Comparison of ENCODE assay signal across 10 mouse cellular contexts in genomic region chr2:129056597-129056996, GRCm38 (mm10). TPM values are rescaled to one million over a fixed set of nuclear protein-coding genes. Genes with fewer than 3 reads are reported as not detected.
DNase-seq lines count a peak whose midpoint lies in the region; ATAC-seq and TF ChIP-seq lines count a peak whose summit lies in the region.
"Had no signal": no experiment of that assay in that cellular context is flagged by ENCODE, and none has a peak within 500 bp of the region (broad histone marks: within the 10 kb centered on the region; RNA-seq: fewer than 3 reads in every experiment).

No protein-coding gene starts in this region.

- no peak overlapping the region for H3K27ac ChIP-seq in forebrain, postnatal 0 days (ENCODE audit: low read depth, low read length)
- no peak overlapping the region for H3K27ac ChIP-seq in forebrain, embryonic 16.5 days (ENCODE audit: low read length)
- H3K27ac ChIP-seq in midbrain, embryonic 14.5 days (replicated peaks; ENCODE audit: low read depth, low read length): no peak overlapping the region
- H3K27ac ChIP-seq in midbrain, embryonic 16.5 days (ENCODE audit: low read length): no peak overlapping the region
- H3K27ac ChIP-seq in intestine, embryonic 15.5 days: no peak overlapping the region
- H3K27ac ChIP-seq: heart, embryonic 15.5 days; macrophage had no signal

- no peaks in the 10 kb centered on the region for H3K4me1 ChIP-seq in forebrain, postnatal 0 days (ENCODE audit: insufficient read depth)
- H3K4me1 ChIP-seq in forebrain, embryonic 16.5 days (replicated peaks; ENCODE audit: control insufficient read depth, insufficient read depth, low read length): no peaks in the 10 kb centered on the region
- no peaks in the 10 kb centered on the region for H3K4me1 ChIP-seq in midbrain, embryonic 14.5 days (ENCODE audit: control insufficient read depth, insufficient read depth, low read length)
- H3K4me1 ChIP-seq in midbrain, embryonic 16.5 days (ENCODE audit: control insufficient read depth, insufficient read depth, low read length): no peaks in the 10 kb centered on the region
- H3K4me1 ChIP-seq in intestine, embryonic 15.5 days (replicated peaks): no peaks in the 10 kb centered on the region
- H3K4me1 ChIP-seq: heart, embryonic 15.5 days had no signal

- TF ChIP-seq CTCF in forebrain, postnatal 0 days (IDR thresholded peaks at IDR 0.05; ENCODE audit: low read depth): peak; percentile 53

- no peaks in the 10 kb centered on the region for H3K27me3 ChIP-seq in forebrain, postnatal 0 days (ENCODE audit: insufficient read depth, low read length)
- no peaks in the 10 kb centered on the region for H3K27me3 ChIP-seq in forebrain, embryonic 16.5 days (replicated peaks; ENCODE audit: control insufficient read depth, insufficient read depth, low read length)
- H3K27me3 ChIP-seq in midbrain, embryonic 14.5 days (ENCODE audit: control insufficient read depth, insufficient read depth, low read length): no peaks in the 10 kb centered on the region
- H3K27me3 ChIP-seq in midbrain, embryonic 16.5 days (ENCODE audit: control insufficient read depth, insufficient read depth, low read depth, low read length): no peaks in the 10 kb centered on the region
- no peaks in the 10 kb centered on the region for H3K27me3 ChIP-seq in intestine, embryonic 15.5 days (replicated peaks)
- H3K27me3 ChIP-seq: heart, embryonic 15.5 days had no signal

- WGBS in forebrain, postnatal 0 days: 44% methylated on average over 9 of the region's 9 CpGs
- 39% methylated on average over 9 of the region's 9 CpGs for WGBS in forebrain, embryonic 16.5 days
- WGBS in midbrain, embryonic 14.5 days: 41% methylated on average over 9 of the region's 9 CpGs
- WGBS in midbrain, embryonic 16.5 days: 41% methylated on average over 9 of the region's 9 CpGs
- 51% methylated on average over 9 of the region's 9 CpGs for WGBS in intestine, embryonic 15.5 days

- 0 out of 2 replicates have a peak, but pooled peaks cover 3% of the 10 kb centered on the region for H3K9me3 ChIP-seq in forebrain, postnatal 0 days (ENCODE audit: low read length)
- no peaks in the 10 kb centered on the region for H3K9me3 ChIP-seq in forebrain, embryonic 16.5 days (ENCODE audit: control insufficient read depth, low read length)
- H3K9me3 ChIP-seq in midbrain, embryonic 14.5 days (ENCODE audit: control insufficient read depth, low read length): no peaks in the 10 kb centered on the region
- H3K9me3 ChIP-seq in midbrain, embryonic 16.5 days (replicated peaks; ENCODE audit: control insufficient read depth, low read length, poor library complexity, severe bottlenecking): no peaks in the 10 kb centered on the region
- H3K9me3 ChIP-seq in intestine, embryonic 15.5 days: no peaks in the 10 kb centered on the region; the same call in 1 of the 2 replicates
- H3K9me3 ChIP-seq: heart, embryonic 15.5 days had no signal

- H3K4me2 ChIP-seq in forebrain, postnatal 0 days (ENCODE audit: low read depth): no peak overlapping the region
- H3K4me2 ChIP-seq in forebrain, embryonic 16.5 days (ENCODE audit: low read length): no peak overlapping the region
- H3K4me2 ChIP-seq in midbrain, embryonic 14.5 days (ENCODE audit: low read length): no peak overlapping the region
- H3K4me2 ChIP-seq in midbrain, embryonic 16.5 days (ENCODE audit: low read length): no peak overlapping the region
- H3K4me2 ChIP-seq in intestine, embryonic 15.5 days (replicated peaks): no peak overlapping the region
- H3K4me2 ChIP-seq: heart, embryonic 15.5 days had no signal

- H3K9ac ChIP-seq in forebrain, postnatal 0 days: no peak overlapping the region
- H3K9ac ChIP-seq in forebrain, embryonic 16.5 days (replicated peaks; ENCODE audit: low read depth, low read length): no peak overlapping the region
- no peak overlapping the region for H3K9ac ChIP-seq in midbrain, embryonic 14.5 days (replicated peaks; ENCODE audit: low read length)
- no peak overlapping the region for H3K9ac ChIP-seq in midbrain, embryonic 16.5 days (ENCODE audit: low read depth, low read length)
- H3K9ac ChIP-seq in intestine, embryonic 15.5 days: no peak overlapping the region
- H3K9ac ChIP-seq: heart, embryonic 15.5 days had no signal

- no peak overlapping the region for H3K4me3 ChIP-seq in forebrain, postnatal 0 days (ENCODE audit: low read depth, low read length)
- no peak overlapping the region for H3K4me3 ChIP-seq in forebrain, embryonic 16.5 days (replicated peaks; ENCODE audit: low read length)
- H3K4me3 ChIP-seq in midbrain, embryonic 14.5 days (replicated peaks; ENCODE audit: low read depth, low read length): no peak overlapping the region
- no peak overlapping the region for H3K4me3 ChIP-seq in midbrain, embryonic 16.5 days (ENCODE audit: low read depth, low read length)
- H3K4me3 ChIP-seq in intestine, embryonic 15.5 days (replicated peaks): no peak overlapping the region
- H3K4me3 ChIP-seq: heart, embryonic 15.5 days had no signal

- H3K36me3 ChIP-seq in forebrain, postnatal 0 days (ENCODE audit: insufficient read depth): no peaks in the 10 kb centered on the region
- H3K36me3 ChIP-seq in forebrain, embryonic 16.5 days (ENCODE audit: control insufficient read depth, insufficient read depth): no peaks in the 10 kb centered on the region
- H3K36me3 ChIP-seq in midbrain, embryonic 14.5 days (ENCODE audit: control insufficient read depth, insufficient read depth, low read length): no peaks in the 10 kb centered on the region
- H3K36me3 ChIP-seq in midbrain, embryonic 16.5 days (ENCODE audit: control insufficient read depth, insufficient read depth, low read length): no peaks in the 10 kb centered on the region
- H3K36me3 ChIP-seq in intestine, embryonic 15.5 days: no peaks in the 10 kb centered on the region
- H3K36me3 ChIP-seq: heart, embryonic 15.5 days had no signal

- peak; percentile 16 for DNase-seq in forebrain, postnatal 0 days
- peak; percentile 26 for DNase-seq in midbrain, embryonic 14.5 days
- DNase-seq in thymus, postnatal 0 days (ENCODE audit: low spot score): peak; percentile 37
- no peak for DNase-seq in neural tube, embryonic 10.5 days (ENCODE audit: extremely low spot score, low spot score)

- ATAC-seq in forebrain, postnatal 0 days: peak; percentile 59
- ATAC-seq in forebrain, embryonic 16.5 days: no peak; the same call in 1 of the 2 replicates
- ATAC-seq in midbrain, embryonic 14.5 days (ENCODE audit: low FRiP score, low TSS enrichment): no peak
- no peak for ATAC-seq in midbrain, embryonic 16.5 days
- ATAC-seq in erythroblast, adult 5-6 weeks (replicated peaks; ENCODE audit: low FRiP score, poor library complexity, severe bottlenecking): 0 out of 2 replicates have a peak, but pooled peaks have one; percentile 41
- ATAC-seq in intestine, embryonic 15.5 days: no peak

RNA-seq across cellular contexts. Expression of gene Vinac1, which starts 8.6 kb away (rescaled TPM):
- total RNA-seq in forebrain, postnatal 0 days (2014; rRNA removed): 0.23 and 1.4 TPM in 2 replicates
- 0.16 and 0.24 TPM in 2 replicates for polyA plus RNA-seq in forebrain, postnatal 0 days (2015; fragmentation: Nextera tagmentation; extraction: Ambion mirVana)
- polyA plus RNA-seq in forebrain, embryonic 16.5 days (2015; fragmentation: Nextera tagmentation; extraction: Ambion mirVana): 0.12 and 0.34 TPM in 2 replicates
- 1.1 and 1.2 TPM in 2 replicates for polyA plus RNA-seq in midbrain, embryonic 14.5 days (2014; fragmentation: Nextera tagmentation; extraction: Ambion mirVana)
- 1.0 TPM in 2 replicates for polyA plus RNA-seq in midbrain, embryonic 16.5 days (2015; fragmentation: Nextera tagmentation; extraction: Ambion mirVana)
- 0.38 TPM in 1 of 2 replicates, not detected in the other for total RNA-seq in erythroblast, adult 5-6 weeks (2015; ENCODE audit: low replicate concordance)
- total RNA-seq in erythroblast, adult 5-6 weeks (2017; ENCODE audit: low replicate concordance): not detected in 2 replicates
- polyA plus RNA-seq in thymus, postnatal 0 days (2015; fragmentation: Nextera tagmentation; extraction: Ambion mirVana): 0.14 and 0.23 TPM in 2 replicates
- polyA plus RNA-seq in intestine, embryonic 15.5 days (2015; fragmentation: Nextera tagmentation; extraction: Ambion mirVana): 0.04 and 0.09 TPM in 2 replicates
- polyA plus RNA-seq: macrophage had no signal

RNA-seq across cellular contexts. Expression of gene Ttl, which starts 9.1 kb away (rescaled TPM):
- 66.0 and 66.2 TPM in 2 replicates for total RNA-seq in forebrain, postnatal 0 days (2014; rRNA removed)
- polyA plus RNA-seq in forebrain, postnatal 0 days (2015; fragmentation: Nextera tagmentation; extraction: Ambion mirVana): 28.0 and 31.7 TPM in 2 replicates
- 33.5 and 35.9 TPM in 2 replicates for polyA plus RNA-seq in forebrain, embryonic 16.5 days (2015; fragmentation: Nextera tagmentation; extraction: Ambion mirVana)
- polyA plus RNA-seq in midbrain, embryonic 14.5 days (2014; fragmentation: Nextera tagmentation; extraction: Ambion mirVana): 28.5 and 31.1 TPM in 2 replicates
- polyA plus RNA-seq in midbrain, embryonic 16.5 days (2015; fragmentation: Nextera tagmentation; extraction: Ambion mirVana): 31.1 and 34.2 TPM in 2 replicates
- total RNA-seq in erythroblast, adult 5-6 weeks (2015; ENCODE audit: low replicate concordance): 0.63 TPM in 1 of 2 replicates, not detected in the other
- total RNA-seq in erythroblast, adult 5-6 weeks (2017; ENCODE audit: low replicate concordance): 0.84 and 2.1 TPM in 2 replicates
- polyA plus RNA-seq in thymus, postnatal 0 days (2015; fragmentation: Nextera tagmentation; extraction: Ambion mirVana): 5.2 and 5.9 TPM in 2 replicates
- 10.6 TPM in 2 replicates for polyA plus RNA-seq in intestine, embryonic 15.5 days (2015; fragmentation: Nextera tagmentation; extraction: Ambion mirVana)

RNA-seq across cellular contexts. Expression of gene Polr1b, which starts 44.2 kb away (rescaled TPM):
- 24.9 and 25.5 TPM in 2 replicates for total RNA-seq in forebrain, postnatal 0 days (2014; rRNA removed)
- 9.5 and 12.0 TPM in 2 replicates for polyA plus RNA-seq in forebrain, postnatal 0 days (2015; fragmentation: Nextera tagmentation; extraction: Ambion mirVana)
- polyA plus RNA-seq in forebrain, embryonic 16.5 days (2015; fragmentation: Nextera tagmentation; extraction: Ambion mirVana): 18.6 and 19.1 TPM in 2 replicates
- 8.3 and 9.5 TPM in 2 replicates for polyA plus RNA-seq in midbrain, embryonic 14.5 days (2014; fragmentation: Nextera tagmentation; extraction: Ambion mirVana)
- 15.6 and 16.1 TPM in 2 replicates for polyA plus RNA-seq in midbrain, embryonic 16.5 days (2015; fragmentation: Nextera tagmentation; extraction: Ambion mirVana)
- 1.0 and 4.4 TPM in 2 replicates for total RNA-seq in erythroblast, adult 5-6 weeks (2015; ENCODE audit: low replicate concordance)
- 4.9 and 5.3 TPM in 2 replicates for total RNA-seq in erythroblast, adult 5-6 weeks (2017; ENCODE audit: low replicate concordance)
- 19.4 TPM in 2 replicates for polyA plus RNA-seq in thymus, postnatal 0 days (2015; fragmentation: Nextera tagmentation; extraction: Ambion mirVana)
- 28.6 and 29.0 TPM in 2 replicates for polyA plus RNA-seq in intestine, embryonic 15.5 days (2015; fragmentation: Nextera tagmentation; extraction: Ambion mirVana)

Comparison
In these comparisons a context has a peak if more than half of its experiments do, and no peak if none do; other contexts are left out.
1. ATAC-seq: peak in forebrain, postnatal 0 days (single experiment) and erythroblast, adult 5-6 weeks (single experiment); none in forebrain, embryonic 16.5 days (single experiment), midbrain, embryonic 14.5 days (single experiment), midbrain, embryonic 16.5 days (single experiment) and intestine, embryonic 15.5 days (single experiment).